Mouse (Mus musculus): ENCODE results near the gene Olfr1028. TPM values are rescaled to one million over a fixed set of nuclear protein-coding genes. Genes with fewer than 3 reads are reported as not detected.

Gene Olfr1028
- polyA plus RNA-seq, 1 experiment from 2014 or later: not detected

Other genes with a start within 250 kb of the Olfr1028 start
- gene Olfr1009, start 235.0 kb upstream of the Olfr1028 start, polyA plus RNA-seq (2015; fragmentation: Nextera tagmentation; extraction: Ambion mirVana): not detected in 2 replicates
- gene Olfr1012, start 187.7 kb upstream of the Olfr1028 start, polyA plus RNA-seq (2015; fragmentation: Nextera tagmentation; extraction: Ambion mirVana): not detected in 2 replicates
- not detected in 2 replicates for gene Olfr1013, start 183.3 kb upstream of the Olfr1028 start, polyA plus RNA-seq (2015; fragmentation: Nextera tagmentation; extraction: Ambion mirVana)
- gene Olfr1014, start 177.7 kb upstream of the Olfr1028 start, polyA plus RNA-seq (2015; fragmentation: Nextera tagmentation; extraction: Ambion mirVana): not detected in 2 replicates
- not detected in 2 replicates for gene Olfr1015, start 168.4 kb upstream of the Olfr1028 start, polyA plus RNA-seq (2015; fragmentation: Nextera tagmentation; extraction: Ambion mirVana)
- gene Olfr1016, start 147.9 kb upstream of the Olfr1028 start, polyA plus RNA-seq (2015; fragmentation: Nextera tagmentation; extraction: Ambion mirVana): not detected in 2 replicates
- gene Olfr1018, start 132.0 kb upstream of the Olfr1028 start, polyA plus RNA-seq (2015; fragmentation: Nextera tagmentation; extraction: Ambion mirVana): not detected in 2 replicates
- not detected in 2 replicates for gene Olfr1019, start 105.0 kb upstream of the Olfr1028 start, polyA plus RNA-seq (2015; fragmentation: Nextera tagmentation; extraction: Ambion mirVana)
- gene Olfr1020, start 103.4 kb upstream of the Olfr1028 start, polyA plus RNA-seq (2015; fragmentation: Nextera tagmentation; extraction: Ambion mirVana): not detected in 2 replicates
- gene Olfr1022, start 81.8 kb upstream of the Olfr1028 start, polyA plus RNA-seq (2015; fragmentation: Nextera tagmentation; extraction: Ambion mirVana): not detected in 2 replicates
- gene Olfr1023, start 64.8 kb upstream of the Olfr1028 start, polyA plus RNA-seq (2015; fragmentation: Nextera tagmentation; extraction: Ambion mirVana): not detected in 2 replicates
- gene Olfr1024, start 45.4 kb upstream of the Olfr1028 start, polyA plus RNA-seq (2015; fragmentation: Nextera tagmentation; extraction: Ambion mirVana): not detected in 2 replicates
- gene Olfr1025-ps1, start 35.2 kb upstream of the Olfr1028 start, polyA plus RNA-seq (2015; fragmentation: Nextera tagmentation; extraction: Ambion mirVana): not detected in 2 replicates
- gene Olfr1026, start 28.9 kb upstream of the Olfr1028 start, polyA plus RNA-seq (2015; fragmentation: Nextera tagmentation; extraction: Ambion mirVana): not detected in 2 replicates
- not detected in 2 replicates for gene Olfr1029, start 23.5 kb downstream of the Olfr1028 start, polyA plus RNA-seq (2015; fragmentation: Nextera tagmentation; extraction: Ambion mirVana)
- gene Olfr1030, start 28.8 kb downstream of the Olfr1028 start, polyA plus RNA-seq (2015; fragmentation: Nextera tagmentation; extraction: Ambion mirVana): not detected in 2 replicates
- gene Olfr1031, start 39.9 kb downstream of the Olfr1028 start, polyA plus RNA-seq (2015; fragmentation: Nextera tagmentation; extraction: Ambion mirVana): not detected in 2 replicates
- not detected in 2 replicates for gene Olfr1032, start 55.1 kb downstream of the Olfr1028 start, polyA plus RNA-seq (2015; fragmentation: Nextera tagmentation; extraction: Ambion mirVana)
- gene Olfr1033, start 70.2 kb downstream of the Olfr1028 start, polyA plus RNA-seq (2015; fragmentation: Nextera tagmentation; extraction: Ambion mirVana): 6.3 and 6.4 TPM in 2 replicates
- 0.07 TPM in 1 of 2 replicates, not detected in the other for gene Olfr1034, start 95.4 kb downstream of the Olfr1028 start, polyA plus RNA-seq (2015; fragmentation: Nextera tagmentation; extraction: Ambion mirVana)
- gene Olfr1036, start 123.6 kb downstream of the Olfr1028 start, polyA plus RNA-seq (2015; fragmentation: Nextera tagmentation; extraction: Ambion mirVana): not detected in 2 replicates
- not detected in 2 replicates for gene Olfr1037, start 136.9 kb downstream of the Olfr1028 start, polyA plus RNA-seq (2015; fragmentation: Nextera tagmentation; extraction: Ambion mirVana)
- not detected in 2 replicates for gene Olfr1039, start 185.5 kb downstream of the Olfr1028 start, polyA plus RNA-seq (2015; fragmentation: Nextera tagmentation; extraction: Ambion mirVana)
- not detected in 2 replicates for gene Olfr1040, start 196.3 kb downstream of the Olfr1028 start, polyA plus RNA-seq (2015; fragmentation: Nextera tagmentation; extraction: Ambion mirVana)
- not detected in 2 replicates for gene Olfr1042, start 211.4 kb downstream of the Olfr1028 start, polyA plus RNA-seq (2015; fragmentation: Nextera tagmentation; extraction: Ambion mirVana)
- not detected in 2 replicates for gene Olfr1043, start 217.1 kb downstream of the Olfr1028 start, polyA plus RNA-seq (2015; fragmentation: Nextera tagmentation; extraction: Ambion mirVana)
- gene Olfr1044, start 227.4 kb downstream of the Olfr1028 start, polyA plus RNA-seq (2015; fragmentation: Nextera tagmentation; extraction: Ambion mirVana): not detected in 2 replicates
- gene Olfr52, start 235.2 kb downstream of the Olfr1028 start, polyA plus RNA-seq (2015; fragmentation: Nextera tagmentation; extraction: Ambion mirVana): not detected in 2 replicates

All from heart, embryonic 16.5 days (tissue).